Mouse (Mus musculus) ES-Bruce4 (cell line): ENCODE measurements at regions not wholly inside any gene's neighbourhood (a gene's known extent, or its start where the extent isn't known, plus 50 kb on each side); places are given as distances from the start of the nearest gene placed in this dataset.

Source experiments
- CTCF ChIP-seq: IDR thresholded peaks from one replicate; pipeline ENCODE4 v1.8.1; 2011; ENCODE audit warnings: low read depth, low read length
- EP300 ChIP-seq: IDR thresholded peaks from 2 replicates; pipeline ENCODE4 v1.6.1; 2011; ENCODE audit warnings: low read depth, low read length; ENCODE audit not compliant: insufficient read depth
- POLR2A ChIP-seq: IDR thresholded peaks from one replicate; pipeline ENCODE4 v1.8.1; 2011; ENCODE audit warnings: low read length; ENCODE audit not compliant: insufficient read depth

- TF ChIP-seq CTCF = no peak
- TF ChIP-seq POLR2A = no peak
- no peak for TF ChIP-seq EP300
Observed at GRCm38 (mm10) chr14:76226621-76227297, 116.1 kb downstream of the Nufip1 start.
